Mouse (Mus musculus) spleen, adult 18-20 months (tissue): ENCODE results near the gene Otos.

Experiments used
- DNase-seq, 2 experiments: peaks; one replicate each; pipeline ENCODE4 v3.0.0; 2022; ENCODE audit warnings: mixed read lengths in 2 of 2

Otos gene

GRCm38 (mm10) chr1:92646111-92646510 is 2.5 kb downstream of the Otos start:
- no peak for DNase-seq

GRCm38 (mm10) chr1:92644916-92645315 is 3.7 kb downstream of the Otos start:
- DNase-seq: no peak

GRCm38 (mm10) chr1:92643691-92644090 is 5.0 kb downstream of the Otos start:
- DNase-seq: no peak

- DNase-seq: peak; percentile 67 to 84
Observed at GRCm38 (mm10) chr1:92641514-92642272, 6.9 kb downstream of the Otos start, which contains the start of gene Cops9. Cops9 (minus strand) TSS chr1:92641985.

- no peak for DNase-seq
Observed at GRCm38 (mm10) chr1:92640393-92640792, 8.2 kb downstream of the Otos start.

- DNase-seq: no peak
Observed at GRCm38 (mm10) chr1:92638736-92639135, 9.9 kb downstream of the Otos start.

GRCm38 (mm10) chr1:92638181-92638580 is 10.5 kb downstream of the Otos start:
- no peak for DNase-seq

- no peak for DNase-seq
Observed at GRCm38 (mm10) chr1:92637501-92638172, 11.0 kb downstream of the Otos start.

GRCm38 (mm10) chr1:92636676-92637075 is 12.0 kb downstream of the Otos start:
- no peak for DNase-seq

- no peak for DNase-seq
Observed at GRCm38 (mm10) chr1:92636015-92636414, 12.6 kb downstream of the Otos start.

- DNase-seq: no peak
Observed at GRCm38 (mm10) chr1:92634976-92635599, 13.6 kb downstream of the Otos start.

GRCm38 (mm10) chr1:92634569-92634968 is 14.1 kb downstream of the Otos start:
- DNase-seq: no peak

- DNase-seq: no peak
Observed at GRCm38 (mm10) chr1:92633726-92634125, 14.9 kb downstream of the Otos start.

- DNase-seq: no peak
Observed at GRCm38 (mm10) chr1:92632948-92633347, 15.7 kb downstream of the Otos start.

- no peak for DNase-seq
Observed at GRCm38 (mm10) chr1:92632196-92632595, 16.4 kb downstream of the Otos start.

GRCm38 (mm10) chr1:92628227-92628626 is 20.4 kb downstream of the Otos start:
- no peak for DNase-seq

- DNase-seq: no peak
Observed at GRCm38 (mm10) chr1:92618360-92618759, 30.3 kb downstream of the Otos start.

GRCm38 (mm10) chr1:92617488-92617887 is 31.2 kb downstream of the Otos start, which contains the start of gene Olfr12:
Olfr12 (plus strand) TSS chr1:92617788.
- DNase-seq: no peak

- DNase-seq: no peak
Observed at GRCm38 (mm10) chr1:92616046-92616445, 32.6 kb downstream of the Otos start.

- DNase-seq: no peak
Observed at GRCm38 (mm10) chr1:92614516-92614915, 34.1 kb downstream of the Otos start.

GRCm38 (mm10) chr1:92613175-92613574 is 35.5 kb downstream of the Otos start:
- DNase-seq: no peak

- peak in 1 of 2 experiments; percentile 55 for DNase-seq
Observed at GRCm38 (mm10) chr1:92611008-92611407, 37.6 kb downstream of the Otos start.

GRCm38 (mm10) chr1:92607711-92608110 is 40.9 kb downstream of the Otos start:
- DNase-seq: no peak

GRCm38 (mm10) chr1:92605482-92605881 is 43.2 kb downstream of the Otos start, which contains the start of gene Olfr1410:
Olfr1410 (plus strand) TSS chr1:92605782.
- DNase-seq: no peak
